Mouse (Mus musculus): ENCODE measurements at regions not wholly inside any gene's neighbourhood (a gene's known extent, or its start where the extent isn't known, plus 50 kb on each side); places are given as distances from the start of the nearest gene placed in this dataset.
A peak's percentile ranks its signal among the peaks of the same experiment; 100 is the strongest.
"Not testable (repeated sequence)": the region's sequence is repeated elsewhere in the genome, so short reads cannot be mapped to it uniquely, and the experiment has no call there.

DNA sequence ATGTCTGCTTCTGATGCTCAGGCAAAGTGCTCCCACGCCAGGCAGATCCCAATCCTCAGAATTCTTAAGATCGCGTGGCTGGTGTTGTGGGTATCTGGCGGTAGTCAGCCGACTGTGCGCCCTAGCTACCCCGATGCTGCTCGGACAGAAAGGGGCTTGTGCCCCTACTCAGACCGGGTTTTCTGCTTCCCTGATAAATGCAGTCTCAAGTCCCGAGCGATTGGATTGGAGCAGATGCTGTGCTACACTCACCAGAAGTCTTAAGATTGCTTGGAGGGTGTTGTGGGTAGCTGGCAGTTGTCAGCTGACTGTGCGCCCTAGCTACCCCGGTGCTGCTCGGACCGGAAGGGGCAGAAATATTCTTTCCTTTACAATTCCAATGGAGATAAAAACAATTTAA lies 99.3 kb downstream of the Gm7489 start:
- ATAC-seq (ENCODE audit: low FRiP score, low TSS enrichment); H3K9ac ChIP-seq (ENCODE audit: low read depth, low read length): not testable (repeated sequence)
- 91% methylated on average over 15 of the region's 15 CpGs for WGBS

DNA sequence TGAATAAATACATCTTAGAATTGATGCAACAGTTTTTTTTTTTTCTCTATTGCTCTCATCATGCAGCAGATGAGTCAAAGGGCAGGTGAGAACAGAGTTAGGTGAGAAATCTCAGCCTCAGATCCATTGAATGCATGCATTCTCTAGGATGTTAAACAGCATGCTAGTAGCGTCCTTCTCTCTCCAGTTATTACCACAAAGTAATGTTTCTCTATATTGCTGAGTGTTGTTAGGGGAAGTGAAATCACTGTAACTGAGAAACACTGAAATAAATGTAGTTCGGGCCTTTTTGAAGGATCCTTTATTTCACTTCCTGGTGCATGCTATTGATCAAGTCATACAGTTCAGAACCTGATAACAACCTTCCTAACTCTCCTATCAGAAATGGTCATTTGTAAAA lies 105.2 kb downstream of the Gm7489 start:
- H3K9ac ChIP-seq (ENCODE audit: low read depth, low read length) = no peak overlapping the region
- no peaks in the 10 kb centered on the region for H3K27me3 ChIP-seq (ENCODE audit: control insufficient read depth, insufficient read depth, low read length)

More for the DNA sequence above, 99.3 kb downstream of the Gm7489 start:
- H3K4me3 ChIP-seq (ENCODE audit: low read length); H3K4me1 ChIP-seq (ENCODE audit: control insufficient read depth, insufficient read depth, low read length); H3K4me2 ChIP-seq (replicated peaks; ENCODE audit: low read depth, low read length); H3K9me3 ChIP-seq (ENCODE audit: control insufficient read depth, low read length); H3K36me3 ChIP-seq (ENCODE audit: control insufficient read depth, insufficient read depth, low read length); H3K27me3 ChIP-seq (ENCODE audit: control insufficient read depth, insufficient read depth, low read length); H3K27ac ChIP-seq (ENCODE audit: low read depth, low read length): not testable (repeated sequence)

DNA sequence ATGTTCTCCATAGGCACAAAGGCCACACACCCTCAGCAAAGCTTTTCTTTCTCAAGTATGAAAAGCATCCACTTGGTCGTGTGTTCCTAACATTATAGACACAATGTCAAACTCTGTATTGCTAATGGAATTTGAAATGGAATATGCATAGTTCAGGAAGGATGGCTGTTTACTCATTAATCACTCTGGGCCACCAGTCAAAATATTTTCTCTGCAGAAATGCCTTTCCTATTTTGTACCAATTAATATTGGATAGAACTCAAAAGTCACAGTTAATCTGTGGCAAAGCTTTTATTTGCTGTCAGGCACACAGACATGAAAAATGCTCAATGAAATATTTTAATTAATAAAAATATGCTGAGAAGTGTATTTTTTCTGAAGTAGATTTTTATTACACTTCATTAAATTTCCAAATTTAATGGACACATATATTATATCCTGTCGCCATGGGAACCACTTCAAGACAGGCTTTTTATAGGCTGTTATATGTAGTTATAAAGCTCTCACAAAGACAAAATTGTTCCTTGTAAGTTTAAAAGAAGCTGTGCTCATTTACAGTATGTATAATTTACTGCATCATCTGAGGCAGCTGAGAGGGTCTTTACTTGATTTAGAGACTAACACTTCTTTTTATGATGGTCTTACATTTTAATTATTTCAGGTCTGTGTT lies 110.6 kb downstream of the Gm7489 start:
- H3K27ac ChIP-seq (ENCODE audit: low read depth, low read length) = no peak overlapping the region
- H3K27me3 ChIP-seq (ENCODE audit: control insufficient read depth, insufficient read depth, low read length) = no peaks in the 10 kb centered on the region
- H3K36me3 ChIP-seq (ENCODE audit: control insufficient read depth, insufficient read depth, low read length) = no peaks in the 10 kb centered on the region
- H3K4me1 ChIP-seq (ENCODE audit: control insufficient read depth, insufficient read depth, low read length) = no peaks in the 10 kb centered on the region
- no peak for ATAC-seq (ENCODE audit: low FRiP score, low TSS enrichment)
- H3K4me3 ChIP-seq (ENCODE audit: low read length) = no peak overlapping the region
- WGBS = 63% methylated on average over 2 of the region's 2 CpGs
- H3K4me2 ChIP-seq (replicated peaks; ENCODE audit: low read depth, low read length) = no peak overlapping the region
- H3K9ac ChIP-seq (ENCODE audit: low read depth, low read length) = no peak overlapping the region
- H3K9me3 ChIP-seq (ENCODE audit: control insufficient read depth, low read length) = no peaks in the 10 kb centered on the region

More for the DNA sequence above, 105.2 kb downstream of the Gm7489 start:
- no peak for ATAC-seq (ENCODE audit: low FRiP score, low TSS enrichment)
- Histone ChIP-seq H3K36me3 (ENCODE audit: control insufficient read depth, insufficient read depth, low read length) (no peaks in the 10 kb centered on the region), H3K27ac (ENCODE audit: low read depth, low read length) (no peak overlapping the region), H3K4me3 (ENCODE audit: low read length) (no peak overlapping the region), H3K4me2 (replicated peaks; ENCODE audit: low read depth, low read length) (no peak overlapping the region), H3K9me3 (ENCODE audit: control insufficient read depth, low read length) (no peaks in the 10 kb centered on the region), H3K4me1 (ENCODE audit: control insufficient read depth, insufficient read depth, low read length) (no peaks in the 10 kb centered on the region)
- WGBS = 77% methylated on average over 2 of the region's 2 CpGs

DNA sequence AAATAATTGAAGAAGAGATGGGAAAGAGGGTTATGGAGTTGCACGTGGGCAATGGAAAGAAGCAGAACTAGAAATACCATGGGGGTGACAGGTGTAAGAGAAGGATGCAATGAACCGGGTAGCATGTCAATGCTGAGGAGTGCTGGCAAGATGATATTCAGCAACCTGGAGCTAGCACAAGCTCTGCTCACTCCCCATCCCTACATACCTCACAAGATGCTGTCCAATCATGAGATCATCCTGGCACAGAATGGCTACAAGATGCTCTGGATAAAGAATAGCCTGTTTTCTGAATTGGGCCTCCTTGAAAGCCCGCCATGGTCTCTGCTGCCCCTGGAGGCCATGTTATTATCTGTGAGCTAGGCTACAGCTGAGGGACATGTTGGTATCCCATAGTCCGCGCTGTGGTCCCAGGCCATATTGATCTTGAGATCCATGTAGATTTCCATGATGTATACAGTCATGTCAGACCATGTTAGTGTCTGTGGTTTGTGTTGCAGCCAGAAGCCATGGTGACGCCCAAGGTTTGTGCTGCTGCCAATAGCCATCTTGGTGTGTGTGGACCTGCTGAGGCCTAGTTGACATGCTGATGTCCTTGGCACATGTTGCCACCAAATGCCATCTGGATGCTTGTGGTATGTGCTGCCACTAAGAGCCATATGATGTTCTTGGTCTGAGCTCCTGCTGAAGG lies 114.0 kb downstream of the Gm7489 start:
- Histone ChIP-seq H3K27me3 (ENCODE audit: control insufficient read depth, insufficient read depth, low read length) (no peaks in the 10 kb centered on the region), H3K4me1 (ENCODE audit: control insufficient read depth, insufficient read depth, low read length) (no peaks in the 10 kb centered on the region), H3K27ac (ENCODE audit: low read depth, low read length) (no peak overlapping the region), H3K4me2 (replicated peaks; ENCODE audit: low read depth, low read length) (no peak overlapping the region), H3K4me3 (ENCODE audit: low read length) (no peak overlapping the region), H3K9ac (ENCODE audit: low read depth, low read length) (no peak overlapping the region), H3K36me3 (ENCODE audit: control insufficient read depth, insufficient read depth, low read length) (no peaks in the 10 kb centered on the region), H3K9me3 (ENCODE audit: control insufficient read depth, low read length) (no peaks in the 10 kb centered on the region)
- no peak for ATAC-seq (ENCODE audit: low FRiP score, low TSS enrichment)
- WGBS = 95% methylated on average over 6 of the region's 6 CpGs

DNA sequence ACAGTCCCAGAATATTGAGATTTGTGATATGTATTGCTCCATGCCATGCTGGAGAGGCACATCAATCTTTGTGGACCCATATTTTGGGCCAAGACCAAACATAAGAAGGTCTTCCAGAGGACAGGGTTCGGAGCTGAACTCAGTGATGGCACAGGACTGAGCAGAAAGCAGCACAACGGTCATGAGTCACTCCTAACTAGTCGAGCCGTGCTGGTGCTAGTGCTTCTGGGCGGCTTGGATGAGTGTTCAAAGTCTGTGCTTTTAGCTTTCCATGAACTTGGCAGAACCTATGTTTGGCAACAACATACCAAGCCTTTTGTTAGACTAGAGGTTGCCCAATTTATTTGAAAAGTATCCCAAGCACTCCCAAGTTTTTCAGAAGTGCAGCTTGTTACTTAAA lies 149.1 kb downstream of the Gm7489 start:
- H3K4me3 ChIP-seq (ENCODE audit: low read length) = no peak overlapping the region
- no peak overlapping the region for H3K4me2 ChIP-seq (replicated peaks; ENCODE audit: low read depth, low read length)
- no peak overlapping the region for H3K9ac ChIP-seq (ENCODE audit: low read depth, low read length)
- no peaks in the 10 kb centered on the region for H3K27me3 ChIP-seq (ENCODE audit: control insufficient read depth, insufficient read depth, low read length)
- H3K36me3 ChIP-seq (ENCODE audit: control insufficient read depth, insufficient read depth, low read length) = no peaks in the 10 kb centered on the region
- no peak overlapping the region for H3K27ac ChIP-seq (ENCODE audit: low read depth, low read length)
- WGBS = 89% methylated on average over 5 of the region's 5 CpGs
- no peaks in the 10 kb centered on the region for H3K9me3 ChIP-seq (ENCODE audit: control insufficient read depth, low read length)
- no peaks in the 10 kb centered on the region for H3K4me1 ChIP-seq (ENCODE audit: control insufficient read depth, insufficient read depth, low read length)
- no peak for ATAC-seq (ENCODE audit: low FRiP score, low TSS enrichment)

GRCm38 (mm10) chr15:54050711-54051110 lies 166.0 kb downstream of the Gm7489 start:
- Histone ChIP-seq H3K4me3 (ENCODE audit: low read length) (no peak overlapping the region), H3K9me3 (ENCODE audit: control insufficient read depth, low read length) (no peaks in the 10 kb centered on the region), H3K27ac (ENCODE audit: low read depth, low read length) (no peak overlapping the region), H3K4me1 (ENCODE audit: control insufficient read depth, insufficient read depth, low read length) (no peaks in the 10 kb centered on the region), H3K27me3 (ENCODE audit: control insufficient read depth, insufficient read depth, low read length) (no peaks in the 10 kb centered on the region), H3K36me3 (ENCODE audit: control insufficient read depth, insufficient read depth, low read length) (no peaks in the 10 kb centered on the region), H3K9ac (ENCODE audit: low read depth, low read length) (no peak overlapping the region), H3K4me2 (replicated peaks; ENCODE audit: low read depth, low read length) (no peak overlapping the region)
- WGBS = 100% methylated on average over 2 of the region's 2 CpGs
- ATAC-seq (ENCODE audit: low FRiP score, low TSS enrichment) = no peak

GRCm38 (mm10) chr15:54070005-54070634 lies 185.4 kb downstream of the Gm7489 start:
- no peaks in the 10 kb centered on the region for H3K4me1 ChIP-seq (ENCODE audit: control insufficient read depth, insufficient read depth, low read length)
- H3K36me3 ChIP-seq (ENCODE audit: control insufficient read depth, insufficient read depth, low read length) = no peaks in the 10 kb centered on the region
- H3K27ac ChIP-seq (ENCODE audit: low read depth, low read length) = no peak overlapping the region
- H3K4me3 ChIP-seq (ENCODE audit: low read length) = no peak overlapping the region
- ATAC-seq (ENCODE audit: low FRiP score, low TSS enrichment) = peak; percentile 85; the same call in 1 of the 2 replicates
- no peaks in the 10 kb centered on the region for H3K27me3 ChIP-seq (ENCODE audit: control insufficient read depth, insufficient read depth, low read length)
- 33% methylated on average over 9 of the region's 9 CpGs for WGBS
- no peak overlapping the region for H3K9ac ChIP-seq (ENCODE audit: low read depth, low read length)
- H3K9me3 ChIP-seq (ENCODE audit: control insufficient read depth, low read length) = no peaks in the 10 kb centered on the region
- H3K4me2 ChIP-seq (replicated peaks; ENCODE audit: low read depth, low read length) = no peak overlapping the region

DNA sequence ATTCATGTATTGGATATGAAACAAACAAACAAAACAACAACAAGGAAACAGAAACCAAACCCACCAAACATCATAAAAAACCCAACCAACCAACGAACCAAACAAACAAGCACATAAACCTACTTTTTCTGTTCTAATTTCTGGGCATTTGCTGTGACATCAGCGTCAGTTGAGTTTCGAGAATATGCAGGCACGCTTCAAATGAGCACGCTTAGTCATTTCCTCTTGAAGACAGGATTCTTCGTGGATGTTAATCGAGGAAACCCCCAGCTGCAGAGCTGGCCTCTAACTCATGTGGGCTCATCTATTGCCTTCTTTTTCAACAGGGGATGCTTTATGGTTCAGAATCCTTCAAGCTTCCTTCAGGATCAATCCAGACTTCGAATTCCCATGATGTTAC lies 187.0 kb downstream of the Gm7489 start:
- Histone ChIP-seq H3K4me1 (ENCODE audit: control insufficient read depth, insufficient read depth, low read length) (no peaks in the 10 kb centered on the region), H3K9ac (ENCODE audit: low read depth, low read length) (no peak overlapping the region), H3K4me2 (replicated peaks; ENCODE audit: low read depth, low read length) (no peak overlapping the region), H3K9me3 (ENCODE audit: control insufficient read depth, low read length) (no peaks in the 10 kb centered on the region), H3K36me3 (ENCODE audit: control insufficient read depth, insufficient read depth, low read length) (no peaks in the 10 kb centered on the region), H3K4me3 (ENCODE audit: low read length) (no peak overlapping the region), H3K27me3 (ENCODE audit: control insufficient read depth, insufficient read depth, low read length) (no peaks in the 10 kb centered on the region), H3K27ac (ENCODE audit: low read depth, low read length) (no peak overlapping the region)
- 77% methylated on average over 8 of the region's 8 CpGs for whole genome bisulfite sequencing
- ATAC-seq (ENCODE audit: low FRiP score, low TSS enrichment) = no peak

DNA sequence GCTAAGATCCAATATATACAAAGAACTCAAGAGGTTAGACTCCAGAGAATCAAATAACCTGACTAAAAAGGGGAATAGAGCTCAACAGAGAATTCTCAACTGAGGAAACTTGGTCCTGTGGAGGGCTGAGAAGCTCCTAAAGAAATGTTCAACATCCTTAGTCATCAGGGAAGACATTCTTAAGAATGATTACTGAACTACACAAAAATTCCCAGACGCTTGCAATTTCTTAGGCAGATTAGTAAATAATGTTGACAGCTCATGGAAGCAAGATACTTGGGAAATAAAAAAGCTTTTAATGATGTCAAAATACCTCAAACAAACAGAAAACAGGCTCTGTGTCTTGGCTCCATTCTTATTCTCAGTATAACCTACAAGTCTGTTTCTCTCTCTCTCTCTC lies 206.6 kb downstream of the Gm7489 start:
- no peaks in the 10 kb centered on the region for H3K27me3 ChIP-seq (ENCODE audit: control insufficient read depth, insufficient read depth, low read length)
- no peaks in the 10 kb centered on the region for H3K4me1 ChIP-seq (ENCODE audit: control insufficient read depth, insufficient read depth, low read length)
- H3K9ac ChIP-seq (ENCODE audit: low read depth, low read length) = no peak overlapping the region
- no peak overlapping the region for H3K4me3 ChIP-seq (ENCODE audit: low read length)
- no peaks in the 10 kb centered on the region for H3K36me3 ChIP-seq (ENCODE audit: control insufficient read depth, insufficient read depth, low read length)
- H3K4me2 ChIP-seq (replicated peaks; ENCODE audit: low read depth, low read length) = no peak overlapping the region
- 71% methylated on average over 1 of the region's 1 CpGs for WGBS
- no peak for ATAC-seq (ENCODE audit: low FRiP score, low TSS enrichment)
- H3K9me3 ChIP-seq (ENCODE audit: control insufficient read depth, low read length) = no peaks in the 10 kb centered on the region
- H3K27ac ChIP-seq (ENCODE audit: low read depth, low read length) = no peak overlapping the region

All from kidney, embryonic 14.5 days (tissue).